ENCODE assay signal across 16 mouse cellular contexts in the genomic region with DNA sequence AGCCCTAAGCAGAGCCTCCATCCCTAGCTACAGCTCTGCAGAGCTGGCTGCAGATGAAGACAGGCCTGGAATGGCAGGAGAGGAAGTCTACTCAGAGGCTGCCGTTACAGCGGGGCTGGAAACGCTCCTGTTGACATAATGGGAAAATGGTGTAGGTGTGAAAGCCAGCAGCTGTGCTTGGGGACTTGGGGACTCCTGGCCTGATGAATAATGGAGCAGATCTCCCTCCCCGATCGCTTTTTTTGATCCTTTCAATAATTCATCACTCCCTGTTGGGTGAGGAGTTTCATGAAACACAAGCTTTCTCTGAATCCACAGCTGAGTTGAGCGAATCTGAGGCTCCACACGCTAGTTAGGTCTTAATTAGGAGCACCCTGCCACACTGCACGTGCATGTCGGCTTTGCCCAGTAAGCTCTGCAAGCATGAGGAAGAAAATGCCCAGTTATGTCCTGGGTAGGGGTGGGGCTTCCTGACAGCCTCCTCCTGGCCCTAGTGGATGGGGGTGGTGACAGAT. TPM values are rescaled to one million over a fixed set of nuclear protein-coding genes. Genes with fewer than 3 reads are reported as not detected.
DNase-seq lines count a peak whose midpoint lies in the region; ATAC-seq and TF ChIP-seq lines count a peak whose summit lies in the region.
"Had no signal": no experiment of that assay in that cellular context is flagged by ENCODE, and none has a peak within 500 bp of the region (broad histone marks: within the 10 kb centered on the region; RNA-seq: fewer than 3 reads in every experiment).

No protein-coding gene starts in this region.

- ATAC-seq in hindbrain, embryonic 12.5 days (ENCODE audit: low FRiP score), result peak; percentile 43
- ATAC-seq in midbrain, embryonic 15.5 days (replicated peaks), result peak; percentile 79
- no peak for ATAC-seq in megakaryocyte progenitor cell, adult 5-6 weeks (replicated peaks; ENCODE audit: poor library complexity)
- ATAC-seq in intestine, postnatal 0 days, result no peak
- ATAC-seq: liver, embryonic 12.5 days; lung, postnatal 0 days had no signal

- no peak overlapping the region for H3K4me2 ChIP-seq in hindbrain, embryonic 12.5 days (replicated peaks)
- peak overlapping the region; percentile 15; the same call in 1 of the 2 replicates for H3K4me2 ChIP-seq in midbrain, embryonic 15.5 days
- H3K4me2 ChIP-seq in intestine, postnatal 0 days (replicated peaks; ENCODE audit: low read depth), result no peak overlapping the region
- H3K4me2 ChIP-seq: liver, embryonic 12.5 days had no signal

- no peak overlapping the region for H3K9ac ChIP-seq in hindbrain, embryonic 12.5 days
- no peak overlapping the region for H3K9ac ChIP-seq in midbrain, embryonic 15.5 days
- H3K9ac ChIP-seq in intestine, postnatal 0 days (ENCODE audit: low read depth, low read length), result no peak overlapping the region
- H3K9ac ChIP-seq: liver, embryonic 12.5 days had no signal

- H3K27ac ChIP-seq in hindbrain, embryonic 12.5 days, result peak overlapping the region; percentile 62
- H3K27ac ChIP-seq in midbrain, embryonic 15.5 days, result peak overlapping the region; percentile 74
- no peak overlapping the region for H3K27ac ChIP-seq in intestine, postnatal 0 days (ENCODE audit: low read depth, low read length)
- H3K27ac ChIP-seq: liver, embryonic 12.5 days had no signal

- H3K27me3 ChIP-seq in hindbrain, embryonic 12.5 days, result peaks cover 36% of the 10 kb centered on the region
- H3K27me3 ChIP-seq in midbrain, embryonic 15.5 days (replicated peaks), result peaks cover 10% of the 10 kb centered on the region; the same call in 1 of the 2 replicates
- H3K27me3 ChIP-seq in intestine, postnatal 0 days (replicated peaks; ENCODE audit: control insufficient read depth, insufficient read depth, low read length), result peaks cover 17% of the 10 kb centered on the region; the same call in 1 of the 2 replicates

- no peak overlapping the region for H3K4me3 ChIP-seq in hindbrain, embryonic 12.5 days
- no peak overlapping the region for H3K4me3 ChIP-seq in midbrain, embryonic 15.5 days
- no peak overlapping the region for H3K4me3 ChIP-seq in intestine, postnatal 0 days (ENCODE audit: low read depth, low read length)
- H3K4me3 ChIP-seq: liver, embryonic 12.5 days had no signal

- peak; percentile 27 to 29 for DNase-seq in frontal cortex, postnatal 10 days (ENCODE audit: low spot score in 2 of 2)
- no peak for DNase-seq in frontal cortex, postnatal 25 days (ENCODE audit: low spot score in 2 of 2)
- DNase-seq in brain, adult 2 months (ENCODE audit: low read depth, low spot score), result peak; percentile 69
- DNase-seq: adrenal gland, postnatal 36 days; cerebellum, adult 11 months; gastrocnemius, postnatal 25 days; kidney, postnatal 25 days had no signal

- no peaks in the 10 kb centered on the region for H3K9me3 ChIP-seq in hindbrain, embryonic 12.5 days (replicated peaks)
- no peaks in the 10 kb centered on the region for H3K9me3 ChIP-seq in midbrain, embryonic 15.5 days
- no peaks in the 10 kb centered on the region for H3K9me3 ChIP-seq in intestine, postnatal 0 days (ENCODE audit: control insufficient read depth)
- H3K9me3 ChIP-seq: liver, embryonic 12.5 days had no signal

- peaks cover 20% of the 10 kb centered on the region for H3K4me1 ChIP-seq in hindbrain, embryonic 12.5 days
- H3K4me1 ChIP-seq in midbrain, embryonic 15.5 days, result peaks cover 25% of the 10 kb centered on the region
- H3K4me1 ChIP-seq in intestine, postnatal 0 days (replicated peaks; ENCODE audit: control insufficient read depth, insufficient read depth, low read length), result no peaks in the 10 kb centered on the region

- H3K36me3 ChIP-seq in hindbrain, embryonic 12.5 days, result no peaks in the 10 kb centered on the region
- H3K36me3 ChIP-seq in midbrain, embryonic 15.5 days (replicated peaks), result no peaks in the 10 kb centered on the region
- H3K36me3 ChIP-seq in intestine, postnatal 0 days (ENCODE audit: control insufficient read depth, insufficient read depth), result no peaks in the 10 kb centered on the region
- H3K36me3 ChIP-seq: liver, embryonic 12.5 days had no signal

- no peak for TF ChIP-seq CTCF in intestine, postnatal 0 days (IDR thresholded peaks at IDR 0.05; ENCODE audit: low read depth)

- WGBS in hindbrain, embryonic 12.5 days, result 42% methylated on average over 9 of the region's 9 CpGs
- 22% methylated on average over 9 of the region's 9 CpGs for WGBS in midbrain, embryonic 15.5 days
- 73% methylated on average over 9 of the region's 9 CpGs for WGBS in intestine, postnatal 0 days

RNA-seq across cellular contexts. Expression of gene Cacng5, which starts 2.9 kb away (rescaled TPM):
- 2.3 and 2.6 TPM in 2 replicates for polyA plus RNA-seq in hindbrain, embryonic 12.5 days (2016; fragmentation: Nextera tagmentation; extraction: Ambion mirVana)
- polyA plus RNA-seq in midbrain, embryonic 15.5 days (2015; fragmentation: Nextera tagmentation; extraction: Ambion mirVana), result 9.7 and 11.1 TPM in 2 replicates
- total RNA-seq in megakaryocyte progenitor cell, adult 5-6 weeks (2015), result not detected in 2 replicates
- total RNA-seq in megakaryocyte progenitor cell, adult 5-6 weeks (2017), result not detected in 2 replicates
- 0.18 and 0.29 TPM in 2 replicates for polyA plus RNA-seq in intestine, postnatal 0 days (2015; fragmentation: Nextera tagmentation; extraction: Ambion mirVana)
- total RNA-seq: common myeloid progenitor, adult 5-6 weeks; MEL had no signal
- polyA plus RNA-seq: C2C12; lung, postnatal 0 days had no signal

Comparison
In these comparisons a context has a peak if more than half of its experiments do, and no peak if none do; other contexts are left out.
1. DNase-seq: peak in frontal cortex, postnatal 10 days (2 of 2) and brain, adult 2 months (single experiment); none in frontal cortex, postnatal 25 days (0 of 2).
2. ATAC-seq: peak in hindbrain, embryonic 12.5 days (single experiment) and midbrain, embryonic 15.5 days (single experiment); none in megakaryocyte progenitor cell, adult 5-6 weeks (single experiment) and intestine, postnatal 0 days (single experiment).